Mouse (Mus musculus): ENCODE measurements around the gene Ccdc120.
"Not testable (repeated sequence)": the region's sequence is repeated elsewhere in the genome, so short reads cannot be mapped to it uniquely, and the experiment has no call there.

Gene Ccdc120

DNA sequence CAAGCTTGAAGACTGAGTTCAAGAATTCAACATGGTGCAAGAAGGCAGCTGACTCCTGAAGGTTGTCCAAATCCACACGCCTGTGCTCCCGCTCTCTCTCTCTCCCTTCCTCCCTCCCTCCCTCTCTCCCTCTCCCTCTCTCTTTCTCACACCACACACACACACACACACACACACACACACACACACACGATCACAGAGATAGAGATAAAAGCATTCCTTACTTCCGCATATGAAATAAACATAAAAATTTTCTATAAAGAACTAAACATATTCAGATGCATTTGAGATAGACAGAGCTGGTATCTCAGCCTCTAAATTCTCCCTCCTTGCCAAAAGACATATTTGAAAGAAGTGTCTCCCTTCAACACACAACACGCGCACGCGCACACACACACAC lies 5.3 kb downstream of the Ccdc120 start:
- DNase-seq = no peak

GRCm38 (mm10) chrX:7744940-7745339 lies 5.8 kb downstream of the Ccdc120 start:
- no peak for DNase-seq

GRCm38 (mm10) chrX:7743470-7743869 lies 7.2 kb downstream of the Ccdc120 start:
- no peak for DNase-seq

DNA sequence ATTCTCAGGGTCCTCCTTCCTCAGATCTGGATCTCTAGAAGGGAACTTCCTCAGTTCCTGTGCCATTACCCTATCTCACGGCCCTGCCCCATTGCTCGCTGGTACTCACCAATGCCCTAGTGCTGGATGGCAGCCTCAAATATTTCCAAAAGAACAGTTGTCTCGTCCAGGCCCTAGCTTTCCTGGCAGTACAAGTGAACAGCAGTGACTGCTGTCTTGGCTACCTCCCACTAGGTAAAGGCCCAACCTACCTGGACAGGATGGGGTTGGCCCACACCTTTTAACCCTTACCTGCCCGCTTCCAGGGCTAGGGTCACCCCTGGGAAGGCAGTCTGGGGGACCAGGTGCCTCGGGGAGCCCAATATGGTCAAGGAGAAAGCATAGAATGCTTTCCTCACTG lies 9.6 kb downstream of the Ccdc120 start:
- no peak for DNase-seq

DNA sequence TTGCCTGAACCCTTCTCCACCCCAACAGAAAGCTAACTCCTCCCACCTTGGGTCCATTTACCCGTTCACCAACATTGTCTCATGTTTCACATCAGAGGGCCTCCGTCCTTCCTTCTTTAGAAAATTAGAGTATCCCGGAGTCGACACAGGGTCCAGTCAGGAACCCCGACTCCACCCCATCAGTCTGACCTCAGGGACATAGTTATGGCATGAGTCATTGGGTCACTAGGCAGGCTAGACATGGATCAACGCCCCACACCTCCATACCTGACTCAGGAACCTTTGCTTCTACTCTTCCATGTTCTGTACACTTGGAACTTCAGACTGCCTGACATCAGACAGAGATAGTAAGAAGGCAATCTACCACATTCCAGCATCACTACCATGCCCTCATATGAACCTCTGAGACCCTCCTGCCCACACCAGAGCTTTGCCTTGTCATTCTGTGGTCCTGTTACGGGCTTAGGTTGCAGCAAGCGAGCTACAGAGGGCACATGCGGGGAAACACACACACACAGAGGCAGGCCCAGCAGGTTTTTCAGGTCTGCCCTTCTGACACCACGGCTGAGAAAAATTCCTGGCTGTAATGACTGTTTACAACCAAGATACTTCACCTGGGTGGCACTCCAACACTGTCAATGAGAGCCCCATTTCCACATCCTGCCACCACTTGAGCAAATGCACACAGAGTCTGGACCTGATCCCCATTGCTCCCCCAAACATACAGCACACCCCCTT lies 10.5 kb downstream of the Ccdc120 start:
- no peak for DNase-seq

DNA sequence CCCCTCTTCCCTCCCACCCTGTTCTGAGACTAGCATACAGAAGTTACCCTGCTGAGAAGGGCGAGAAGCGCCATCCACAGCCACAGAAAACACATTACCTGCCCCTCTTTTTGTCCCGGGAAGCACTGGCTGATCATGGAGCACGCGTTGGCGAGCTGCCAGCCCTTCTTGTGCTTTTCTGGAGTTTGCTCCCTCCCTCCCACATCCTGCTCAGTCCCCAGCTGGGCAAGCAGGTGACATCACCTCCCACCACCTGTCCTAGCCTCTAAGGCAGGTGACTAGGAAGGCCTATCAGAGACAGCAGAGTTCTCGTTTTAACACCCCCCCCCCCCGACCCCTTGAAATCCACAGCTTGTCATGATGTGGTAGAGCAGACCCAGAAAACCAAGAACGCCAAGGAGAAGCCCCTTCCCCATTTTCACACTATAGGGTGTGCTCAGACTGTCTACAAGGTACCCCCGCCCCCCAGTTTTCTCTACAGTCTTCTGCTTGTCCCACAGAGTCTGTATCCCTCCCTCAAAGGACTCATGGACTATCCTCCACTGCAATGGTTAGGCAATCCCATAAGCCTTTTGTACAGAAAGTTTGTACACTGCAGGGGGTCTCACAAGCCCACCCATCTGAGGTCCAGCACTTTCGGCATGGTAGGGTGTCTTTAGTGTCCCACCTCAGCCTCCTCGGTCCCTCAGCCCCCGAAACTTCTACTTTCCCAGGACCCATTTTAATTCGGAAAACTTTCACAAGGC lies 11.2 kb downstream of the Ccdc120 start:
- DNase-seq = no peak

DNA sequence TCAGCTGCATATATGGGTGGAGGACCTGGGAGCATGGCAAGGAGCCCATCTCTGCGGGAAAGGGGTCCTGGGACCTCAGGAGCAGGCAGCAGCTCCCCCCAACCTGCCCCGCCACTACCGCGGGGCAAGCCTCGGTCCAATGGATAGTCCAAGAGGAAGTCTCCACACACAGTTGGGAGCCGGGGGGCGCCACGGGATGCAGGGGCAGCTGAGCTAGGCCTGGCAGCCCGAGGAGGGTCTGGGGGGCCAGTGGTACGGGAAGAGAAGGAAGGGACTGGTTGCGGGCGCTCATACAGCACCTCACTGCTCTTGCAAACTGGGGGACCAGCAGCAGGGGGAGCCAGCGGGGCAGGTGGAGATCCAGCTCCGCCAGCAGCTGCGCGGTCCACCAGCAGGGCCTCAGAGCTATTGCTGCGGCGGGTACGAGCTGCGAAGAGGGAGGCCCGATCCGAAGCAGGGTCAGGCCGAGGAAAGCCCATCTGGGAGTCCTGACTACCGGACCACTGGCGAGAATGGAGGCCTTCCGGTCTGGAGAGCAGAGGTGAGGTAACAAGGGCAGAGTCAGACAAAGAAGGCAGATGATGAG lies 17.0 kb downstream of the Ccdc120 start:
- peak; percentile 66 for DNase-seq

- DNase-seq = no peak
Measured at GRCm38 (mm10) chrX:7728922-7729265, 21.8 kb downstream of the Ccdc120 start.

GRCm38 (mm10) chrX:7728215-7728921 lies 22.3 kb downstream of the Ccdc120 start, which contains the start of gene Praf2:
TSS of gene Praf2 (plus strand) at chrX:7728439.
- DNase-seq = peak; percentile 66

DNA sequence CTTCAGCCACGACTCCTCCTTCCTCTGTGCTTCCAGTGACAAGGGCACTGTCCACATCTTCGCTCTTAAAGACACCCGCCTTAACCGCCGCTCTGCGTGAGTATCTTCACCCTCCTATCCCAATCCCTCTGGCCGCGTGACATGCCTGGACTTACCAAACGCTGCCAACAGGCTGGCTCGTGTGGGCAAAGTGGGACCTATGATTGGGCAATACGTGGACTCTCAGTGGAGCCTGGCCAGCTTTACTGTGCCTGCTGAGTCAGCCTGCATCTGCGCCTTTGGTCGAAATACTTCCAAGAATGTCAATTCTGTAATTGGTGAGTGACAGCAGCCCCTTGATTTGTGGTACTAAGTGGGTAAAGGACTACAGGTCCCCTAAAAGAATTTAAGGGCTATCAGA lies 23.5 kb downstream of the Ccdc120 start:
- DNase-seq = no peak

DNA sequence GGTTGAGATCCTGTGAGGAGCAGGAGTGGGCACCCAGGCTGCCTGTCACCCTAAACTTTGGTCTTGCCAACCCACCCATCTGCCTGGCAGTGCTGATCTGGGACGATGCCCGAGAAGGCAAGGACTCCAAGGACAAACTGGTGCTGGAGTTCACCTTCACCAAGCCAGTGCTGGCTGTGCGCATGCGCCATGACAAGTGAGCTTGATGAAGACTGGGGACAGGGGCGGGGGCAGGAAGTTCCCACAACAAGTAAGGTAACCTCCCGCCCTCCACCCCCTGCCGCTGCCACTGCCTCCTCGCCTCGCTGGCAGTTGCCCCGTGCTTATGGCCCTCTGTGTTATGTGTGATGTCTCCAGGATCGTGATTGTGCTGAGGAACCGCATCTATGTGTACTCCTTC lies 24.9 kb downstream of the Ccdc120 start:
- no peak for DNase-seq

GRCm38 (mm10) chrX:7724135-7724534 lies 26.6 kb downstream of the Ccdc120 start:
- DNase-seq = no peak

DNA sequence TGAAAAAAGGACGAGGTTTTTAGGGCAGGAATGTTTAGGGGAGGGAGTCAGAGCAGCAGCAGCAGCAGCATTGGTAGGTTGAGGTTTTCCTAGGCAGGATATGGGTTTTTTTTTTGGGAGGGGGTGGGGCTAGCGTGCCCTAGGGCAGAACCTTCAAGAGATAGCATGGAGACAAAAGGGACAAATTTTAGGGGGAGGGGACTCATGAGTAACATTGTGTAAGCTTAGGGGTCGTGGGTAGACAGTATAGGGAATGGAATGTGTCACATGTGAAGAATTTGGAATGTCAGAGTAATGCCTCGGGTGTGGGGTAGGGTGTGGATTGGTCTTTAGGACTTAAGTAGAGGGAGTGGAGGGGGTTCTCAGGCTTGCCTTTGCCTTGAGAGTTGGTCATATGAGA lies 28.0 kb downstream of the Ccdc120 start:
- DNase-seq = no peak

DNA sequence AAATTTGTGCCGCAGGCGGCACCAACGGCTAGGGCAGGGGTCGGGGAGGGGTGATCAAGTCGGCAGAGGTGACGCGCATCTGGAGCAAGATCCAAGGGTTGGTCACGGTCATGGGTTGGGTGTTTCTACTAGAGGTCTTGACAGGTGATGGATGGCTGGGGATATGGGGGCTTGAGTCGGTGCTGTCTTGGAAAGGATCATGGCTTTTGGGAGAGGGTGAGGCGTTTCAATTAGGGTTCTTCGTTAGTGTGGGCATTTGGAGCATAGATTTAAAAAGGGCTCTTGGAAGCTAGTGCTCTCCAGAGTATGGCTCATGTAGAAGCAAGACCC lies 28.5 kb downstream of the Ccdc120 start:
- DNase-seq = no peak

DNA sequence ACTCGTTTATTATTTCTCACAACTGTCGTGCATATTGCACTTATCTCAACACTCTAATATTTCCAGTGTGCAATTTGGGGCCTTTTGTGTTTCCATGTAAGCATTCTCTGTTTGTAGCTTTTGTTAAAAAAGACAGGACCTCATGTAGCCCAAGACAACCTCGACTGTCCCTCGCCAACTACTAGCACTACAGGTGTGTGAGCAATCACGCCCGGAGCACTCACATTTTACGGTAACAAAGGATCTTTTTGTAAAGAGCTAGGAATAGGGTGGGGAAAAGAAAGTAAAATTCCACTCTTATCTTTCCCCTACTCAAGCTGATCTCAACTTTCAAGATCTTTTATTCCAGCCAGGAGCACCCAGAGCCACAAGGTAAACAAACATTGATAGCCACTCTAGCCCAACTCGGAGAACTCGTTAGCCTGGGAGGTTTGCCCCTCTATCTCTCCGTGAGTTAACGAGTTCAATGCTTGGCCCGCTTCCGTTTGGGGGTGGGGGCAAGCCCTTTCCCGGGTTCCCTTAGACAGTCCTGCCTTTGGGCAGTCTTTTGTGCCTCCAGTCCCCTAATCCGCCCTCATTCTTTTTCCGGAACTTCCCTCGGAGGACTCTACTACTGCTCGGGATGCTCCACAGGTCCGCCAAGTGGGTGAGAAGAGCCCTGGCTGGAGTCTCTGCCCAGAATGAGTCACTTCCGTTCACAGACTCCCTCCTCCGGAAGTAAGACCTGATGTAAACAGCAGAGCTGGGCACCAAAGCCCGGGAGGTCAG lies 29.0 kb downstream of the Ccdc120 start, which contains the start of gene Gm45208:
Gene Gm45208 (plus strand): TSS at position 732 of the 768 bp plus-strand sequence.
- peak; percentile 53 for DNase-seq

GRCm38 (mm10) chrX:7716058-7716457 lies 34.6 kb downstream of the Ccdc120 start:
- DNase-seq = not testable (repeated sequence)

DNA sequence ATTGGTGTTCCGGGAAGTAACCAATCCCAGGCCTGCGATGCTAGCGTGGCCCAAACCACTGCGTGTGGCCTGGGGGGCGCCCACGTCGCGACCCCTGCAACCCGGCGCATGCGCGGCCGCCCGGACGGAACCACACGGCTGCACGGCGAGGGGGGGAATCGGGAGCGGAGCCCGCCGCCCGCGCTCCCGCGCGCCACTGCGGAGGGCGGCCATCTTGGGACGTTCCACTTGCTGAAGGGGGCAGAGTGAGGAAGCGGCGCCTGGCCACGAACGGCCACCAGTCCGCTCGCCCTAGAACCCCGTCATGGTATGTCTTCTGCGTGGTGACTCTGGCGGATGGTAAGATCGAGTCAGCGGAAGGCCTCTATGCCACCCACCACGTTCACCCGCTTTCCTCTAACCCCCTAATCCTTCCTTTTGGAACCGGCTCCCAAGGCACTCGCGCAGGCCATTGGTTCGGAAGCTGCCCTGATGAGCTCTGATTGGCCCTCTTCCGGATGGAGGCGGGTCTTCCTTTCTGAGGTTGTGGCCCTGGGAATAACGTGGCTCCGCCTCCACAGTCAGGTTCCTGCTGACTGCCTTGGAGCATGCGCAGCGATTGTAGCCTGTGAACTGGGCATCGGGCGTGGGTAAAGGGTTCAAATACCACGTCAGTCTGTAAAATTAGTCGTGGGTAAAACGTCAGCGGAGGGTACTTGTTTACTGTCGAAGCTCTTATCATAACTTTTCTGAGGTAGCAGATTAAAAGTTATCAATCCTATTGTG lies 36.4 kb downstream of the Ccdc120 start, which contains the start of gene Wdr45:
Gene Wdr45 (plus strand): TSS at position 199 of the 765 bp plus-strand sequence.
- DNase-seq = peak; percentile 81

- not testable (repeated sequence) for DNase-seq
Measured at GRCm38 (mm10) chrX:7713764-7714134, 37.0 kb downstream of the Ccdc120 start.

- DNase-seq = peak; percentile 68
Measured at GRCm38 (mm10) chrX:7696954-7697381, 53.7 kb downstream of the Ccdc120 start, which contains the start of gene Gpkow. TSS of gene Gpkow (plus strand) at chrX:7697131.

GRCm38 (mm10) chrX:7696520-7696919 lies 54.2 kb downstream of the Ccdc120 start:
- DNase-seq = no peak

DNA sequence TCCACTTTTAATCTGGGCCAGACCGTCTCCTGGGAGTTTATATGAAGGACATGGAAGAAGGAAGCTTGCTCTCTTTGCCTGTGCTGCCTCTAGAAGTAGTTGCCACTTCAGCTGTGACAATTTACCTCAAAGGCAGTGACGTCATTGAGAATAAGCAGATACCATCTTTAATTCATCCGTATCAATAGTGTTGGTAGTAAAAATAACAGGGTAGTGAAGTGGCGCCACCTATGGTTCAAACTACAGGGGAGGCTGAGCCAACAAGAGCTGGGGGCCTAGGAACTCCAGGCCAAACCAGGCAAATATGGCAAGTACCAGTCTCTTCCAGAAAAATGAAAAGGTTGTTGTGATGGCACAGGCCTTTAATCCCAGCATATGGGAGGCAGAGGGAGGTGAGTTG lies 57.8 kb downstream of the Ccdc120 start:
- DNase-seq = no peak

GRCm38 (mm10) chrX:7690486-7690885 lies 60.2 kb downstream of the Ccdc120 start:
- no peak for DNase-seq

Data from right cerebral cortex, postnatal 4 days (tissue).